ENCODE assay signal across 8 mouse cellular contexts in the genomic region with DNA sequence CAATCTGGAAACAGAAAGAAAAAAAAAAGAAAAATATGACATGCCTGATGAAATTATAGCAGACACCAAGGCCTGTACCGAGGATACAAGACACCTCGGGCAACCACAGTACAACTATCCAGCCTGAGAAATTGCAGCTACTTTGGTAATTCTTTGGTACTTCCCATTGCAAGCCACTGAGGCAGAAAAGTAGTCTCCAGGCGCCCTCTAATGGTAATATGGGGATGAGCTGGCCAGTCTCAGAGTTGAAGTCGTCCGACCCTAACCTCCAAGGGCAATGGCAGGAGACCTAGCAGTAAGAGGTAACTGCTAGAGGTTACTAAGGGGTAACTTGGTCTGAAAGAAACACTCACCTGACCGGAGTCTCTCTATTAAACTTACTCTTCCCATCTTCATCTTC. TPM values are rescaled to one million over a fixed set of nuclear protein-coding genes. Genes with fewer than 3 reads are reported as not detected.
DNase-seq lines count a peak whose midpoint lies in the region; ATAC-seq and TF ChIP-seq lines count a peak whose summit lies in the region.
"Had no signal": no experiment of that assay in that cellular context is flagged by ENCODE, and none has a peak within 500 bp of the region (broad histone marks: within the 10 kb centered on the region; RNA-seq: fewer than 3 reads in every experiment).

No protein-coding gene starts in this region.

- H3K4me1 ChIP-seq in hindbrain, postnatal 0 days (ENCODE audit: insufficient read depth, low read length), result peaks cover 20% of the 10 kb centered on the region; the same call in 1 of the 2 replicates
- peaks cover 8% of the 10 kb centered on the region for H3K4me1 ChIP-seq in limb, embryonic 11.5 days (ENCODE audit: control insufficient read depth, insufficient read depth, low read length)

- peak; percentile 67 for DNase-seq in right cerebral cortex, adult 18-20 months
- no peak for DNase-seq in right cerebral cortex, postnatal 14 days
- peak; percentile 82 for DNase-seq in ZHBTc4 (ENCODE audit: low read depth, low spot score)
- DNase-seq in embryo, embryonic 10 days (ENCODE audit: low spot score), result peak; percentile 86
- DNase-seq in hindbrain, postnatal 0 days (ENCODE audit: low spot score), result peak; percentile 86
- DNase-seq in limb, embryonic 11.5 days (ENCODE audit: low spot score), result peak; percentile 76
- peak; percentile 91 for DNase-seq in retina, postnatal 1 day

- no peak overlapping the region for H3K4me2 ChIP-seq in hindbrain, postnatal 0 days (ENCODE audit: low read depth, low read length)
- H3K4me2 ChIP-seq in limb, embryonic 11.5 days (ENCODE audit: low read depth, severe bottlenecking), result no peak overlapping the region
- H3K4me2 ChIP-seq: heart, embryonic 15.5 days had no signal

- 6% methylated on average over 6 of the region's 6 CpGs for WGBS in hindbrain, postnatal 0 days
- WGBS in limb, embryonic 11.5 days, result 9% methylated on average over 6 of the region's 6 CpGs

- H3K9me3 ChIP-seq in hindbrain, postnatal 0 days (ENCODE audit: low read length), result no peaks in the 10 kb centered on the region
- no peaks in the 10 kb centered on the region for H3K9me3 ChIP-seq in limb, embryonic 11.5 days (ENCODE audit: control insufficient read depth, low read length)
- H3K9me3 ChIP-seq: heart, embryonic 15.5 days had no signal

- H3K27me3 ChIP-seq in hindbrain, postnatal 0 days (ENCODE audit: insufficient read depth, low read length), result no peaks in the 10 kb centered on the region
- H3K27me3 ChIP-seq in limb, embryonic 11.5 days (ENCODE audit: control insufficient read depth, insufficient read depth, low read length), result 0 out of 2 replicates have a peak, but pooled peaks cover 2% of the 10 kb centered on the region

- no peak overlapping the region for H3K27ac ChIP-seq in hindbrain, postnatal 0 days
- no peak overlapping the region for H3K27ac ChIP-seq in limb, embryonic 11.5 days (replicated peaks; ENCODE audit: low read depth, low read length)
- H3K27ac ChIP-seq: heart, embryonic 15.5 days had no signal

- no peaks in the 10 kb centered on the region for H3K36me3 ChIP-seq in hindbrain, postnatal 0 days (ENCODE audit: insufficient read depth, low read length)
- no peaks in the 10 kb centered on the region for H3K36me3 ChIP-seq in limb, embryonic 11.5 days (ENCODE audit: control insufficient read depth, insufficient read depth, low read length)
- H3K36me3 ChIP-seq: heart, embryonic 15.5 days had no signal

- H3K9ac ChIP-seq in hindbrain, postnatal 0 days (replicated peaks; ENCODE audit: low read length), result no peak overlapping the region
- H3K9ac ChIP-seq in limb, embryonic 11.5 days (ENCODE audit: low read length), result no peak overlapping the region
- H3K9ac ChIP-seq: heart, embryonic 15.5 days had no signal

- peak; percentile 86 for TF ChIP-seq CTCF in hindbrain, postnatal 0 days (IDR thresholded peaks at IDR 0.05; ENCODE audit: low read depth)

- H3K4me3 ChIP-seq in hindbrain, postnatal 0 days (ENCODE audit: low read length), result no peak overlapping the region
- H3K4me3 ChIP-seq in limb, embryonic 11.5 days (ENCODE audit: low read depth, low read length), result no peak overlapping the region
- H3K4me3 ChIP-seq: heart, embryonic 15.5 days had no signal

- ATAC-seq in hindbrain, postnatal 0 days, result peak; percentile 38
- ATAC-seq in limb, embryonic 11.5 days (ENCODE audit: insufficient number of reproducible peaks, low FRiP score, low TSS enrichment, low read depth), result no peak

RNA-seq across cellular contexts. Expression of a gene that starts 4.1 kb away (rescaled TPM):
- total RNA-seq in hindbrain, postnatal 0 days (2014; rRNA removed), result 500 and 557 TPM in 2 replicates
- 102 and 116 TPM in 2 replicates for polyA plus RNA-seq in hindbrain, postnatal 0 days (2015; fragmentation: Nextera tagmentation; extraction: Ambion mirVana)
- 13.3 and 15.0 TPM in 2 replicates for polyA plus RNA-seq in limb, embryonic 11.5 days (2014; fragmentation: Nextera tagmentation; extraction: Ambion mirVana)

RNA-seq across cellular contexts. Expression of a gene that starts 5.6 kb away (rescaled TPM):
- total RNA-seq in hindbrain, postnatal 0 days (2014; rRNA removed), result 0.31 TPM in 1 of 2 replicates, not detected in the other
- 2.0 and 3.9 TPM in 2 replicates for polyA plus RNA-seq in hindbrain, postnatal 0 days (2015; fragmentation: Nextera tagmentation; extraction: Ambion mirVana)
- 0.29 TPM in 1 of 2 replicates, not detected in the other for polyA plus RNA-seq in limb, embryonic 11.5 days (2014; fragmentation: Nextera tagmentation; extraction: Ambion mirVana)

RNA-seq across cellular contexts. Expression of a gene that starts 7.9 kb away (rescaled TPM):
- 143 and 146 TPM in 2 replicates for total RNA-seq in hindbrain, postnatal 0 days (2014; rRNA removed)
- 44.0 and 45.8 TPM in 2 replicates for polyA plus RNA-seq in hindbrain, postnatal 0 days (2015; fragmentation: Nextera tagmentation; extraction: Ambion mirVana)
- 1.4 and 1.5 TPM in 2 replicates for polyA plus RNA-seq in limb, embryonic 11.5 days (2014; fragmentation: Nextera tagmentation; extraction: Ambion mirVana)

RNA-seq across cellular contexts. Expression of a gene that starts 8.3 kb away (rescaled TPM):
- 80.6 and 101 TPM in 2 replicates for total RNA-seq in hindbrain, postnatal 0 days (2014; rRNA removed)
- polyA plus RNA-seq in hindbrain, postnatal 0 days (2015; fragmentation: Nextera tagmentation; extraction: Ambion mirVana), result 117 and 121 TPM in 2 replicates
- 52.3 and 53.4 TPM in 2 replicates for polyA plus RNA-seq in limb, embryonic 11.5 days (2014; fragmentation: Nextera tagmentation; extraction: Ambion mirVana)

RNA-seq across cellular contexts. Expression of a gene that starts 14.6 kb away (rescaled TPM):
- total RNA-seq in hindbrain, postnatal 0 days (2014; rRNA removed), result 0.10 and 0.50 TPM in 2 replicates
- 1.0 and 1.2 TPM in 2 replicates for polyA plus RNA-seq in hindbrain, postnatal 0 days (2015; fragmentation: Nextera tagmentation; extraction: Ambion mirVana)
- 0.11 and 0.16 TPM in 2 replicates for polyA plus RNA-seq in limb, embryonic 11.5 days (2014; fragmentation: Nextera tagmentation; extraction: Ambion mirVana)

Comparison
In these comparisons a context has a peak if more than half of its experiments do, and no peak if none do; other contexts are left out.
1. RNA of a gene that starts 7.9 kb away (polyA plus RNA-seq): 44.0 to 45.8 TPM in hindbrain, postnatal 0 days; 1.4 to 1.5 TPM in limb, embryonic 11.5 days; every median in the first group is over 10 times any median in the second.